Mouse (Mus musculus) ovary, adult 10 weeks (tissue): Measurements from ENCODE around the gene Mblac2. TPM values are rescaled to one million over a fixed set of nuclear protein-coding genes. Genes with fewer than 3 reads are reported as not detected.

Experiments used
- polyA plus RNA-seq: library from polyadenylated mRNA; stranded (reverse); fragments of 350-450 nt; fragmentation: Illumina TruSeq; extraction: RNeasy Lipid Tissue Mini Kit (QIAGEN cat#74804); gene quantifications from one replicate; pipeline ENCODE4 v1.2.3, GENCODE M21; 2014

The Mblac2 gene
- polyA plus RNA-seq: 59.2 TPM

DNA sequence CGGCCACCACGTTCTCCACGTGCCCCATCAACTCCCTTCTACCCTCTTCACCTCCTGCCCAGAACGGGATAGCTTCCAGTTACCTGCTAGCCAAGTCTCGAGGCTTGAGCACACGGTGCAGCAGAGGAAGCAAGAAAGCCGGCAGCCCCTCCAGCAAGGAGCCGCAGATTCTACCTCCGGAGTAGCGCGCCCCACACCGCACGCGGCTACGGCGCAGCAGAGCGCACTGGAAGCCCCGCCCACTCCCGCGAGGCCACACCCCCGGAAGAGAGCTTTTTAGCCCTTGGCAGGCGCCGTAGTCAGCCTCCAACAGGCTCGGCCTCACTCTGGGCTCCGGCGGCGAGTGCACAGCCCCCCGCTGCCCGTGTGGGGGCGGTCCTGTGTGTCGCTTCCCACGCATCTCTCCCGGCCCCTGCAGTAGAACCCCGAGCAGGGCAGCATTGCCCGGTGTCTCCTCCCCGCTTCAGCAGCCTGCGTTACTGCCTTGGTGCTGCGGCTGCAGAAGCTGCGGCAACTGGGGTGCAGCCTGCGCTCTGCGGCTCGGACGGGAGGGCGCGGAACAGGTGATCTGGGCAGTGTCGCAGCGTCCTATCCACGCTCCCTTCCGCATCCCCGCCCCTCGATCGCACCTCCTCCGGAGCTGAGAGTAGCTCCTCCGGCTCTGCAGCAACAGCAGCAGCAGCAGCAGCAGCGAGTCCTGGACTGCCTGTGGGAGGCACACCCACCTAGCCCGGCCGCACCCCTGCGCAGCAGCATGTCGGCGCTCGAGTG is at the start of gene Mblac2, which contains the start of gene Polr3g:
Gene Mblac2, plus strand, starts transcription at position 567 of the 771 bp plus-strand sequence.
Gene Polr3g, minus strand, starts transcription at position 239 of the 771 bp plus-strand sequence.

DNA sequence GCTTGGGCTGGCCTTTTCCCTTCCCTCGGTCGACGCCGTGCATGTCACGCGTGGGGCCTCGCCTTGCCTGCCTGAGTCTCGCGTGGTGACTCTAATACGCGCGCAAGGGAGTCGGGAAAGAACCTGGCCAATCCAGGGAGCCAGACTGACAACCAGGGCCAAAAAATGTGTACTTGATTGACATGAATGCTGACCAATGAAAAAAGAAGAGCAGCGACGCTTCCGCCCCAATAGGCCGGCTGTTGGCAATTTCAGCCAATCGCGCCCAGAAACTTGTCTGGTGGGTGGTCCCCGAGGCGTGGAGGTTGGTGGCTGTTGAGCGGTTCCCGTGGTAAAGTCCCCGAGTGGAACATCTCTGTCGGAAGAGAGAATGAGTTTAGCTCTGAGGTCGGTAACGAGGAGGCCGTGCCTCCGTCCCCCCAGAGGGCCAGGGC is 71.8 kb downstream of the Mblac2 start, which contains the start of gene Cetn3:
Gene Cetn3, plus strand, starts transcription at position 107 of the 434 bp plus-strand sequence.

Other genes with a start within 250 kb of the Mblac2 start
- 23.0 TPM for gene Adgrv1, start 78.2 kb upstream of the Mblac2 start, polyA plus RNA-seq
- 159 TPM for gene Lysmd3, start 53.7 kb upstream of the Mblac2 start, polyA plus RNA-seq
- 34.1 TPM for gene Polr3g, start 328 bp upstream of the Mblac2 start, polyA plus RNA-seq
- gene Cetn3, start 71.7 kb downstream of the Mblac2 start, polyA plus RNA-seq: 542 TPM